Mouse (Mus musculus): ENCODE data around the gene Rerg.

Rerg gene

DNA sequence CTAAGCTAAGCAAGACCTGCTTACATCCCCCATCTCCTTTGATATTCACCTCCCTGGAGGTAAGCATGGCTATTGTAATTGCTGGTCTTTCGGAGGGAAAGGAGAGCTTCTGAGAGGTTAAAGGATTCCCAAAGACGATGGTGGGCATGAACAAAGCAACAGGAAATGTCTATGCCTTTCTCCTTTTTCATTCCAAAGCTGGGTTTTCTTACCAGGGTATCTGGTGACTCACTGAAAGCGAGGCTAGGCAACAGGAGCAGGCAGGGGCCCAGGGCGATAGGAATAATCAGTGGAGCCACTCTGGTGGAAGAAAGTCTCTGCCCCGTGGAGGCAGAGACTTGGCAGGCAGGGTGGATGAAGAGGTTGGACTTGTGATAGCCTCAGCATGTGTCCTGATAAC, at the start of gene Rerg:
TSS of gene Rerg (minus strand) at position 272 of the 400 bp plus-strand sequence.
- DNase-seq (ENCODE audit: extremely low spot score, low spot score), result no peak

DNA sequence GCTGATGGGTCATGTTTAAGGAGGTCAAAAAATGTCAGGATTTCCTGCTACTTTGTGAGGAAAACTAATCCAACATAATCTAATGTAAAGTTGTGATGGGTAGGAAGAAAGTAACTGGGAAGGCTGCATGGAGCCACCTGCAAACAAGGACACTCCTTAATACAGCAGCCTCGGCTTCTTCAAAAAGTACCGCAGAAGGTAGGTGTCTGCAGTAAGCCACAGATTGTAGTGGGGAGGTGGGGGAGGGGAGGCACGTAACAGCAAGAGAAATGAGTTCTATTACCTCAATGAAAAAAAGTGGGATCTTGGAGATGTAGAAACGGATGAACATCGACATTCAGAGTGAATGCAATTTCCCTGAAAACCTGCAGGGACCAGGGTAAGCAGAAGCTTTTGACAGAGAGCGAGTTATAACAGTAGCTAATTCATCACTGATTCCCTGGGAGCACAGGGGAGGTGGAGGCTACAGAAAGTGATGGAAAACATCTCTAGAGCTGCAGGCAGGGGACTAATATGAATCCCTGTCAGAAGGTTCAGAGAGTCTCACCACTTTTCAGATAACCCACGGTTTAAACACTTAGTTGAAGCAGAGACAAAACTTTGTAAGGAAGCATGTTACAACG, 47.7 kb upstream of the Rerg start:
- DNase-seq (ENCODE audit: extremely low spot score, low spot score), result no peak

GRCm38 (mm10) chr6:137211441-137211840, 41.1 kb upstream of the Rerg start:
- no peak for DNase-seq (ENCODE audit: extremely low spot score, low spot score)

DNA sequence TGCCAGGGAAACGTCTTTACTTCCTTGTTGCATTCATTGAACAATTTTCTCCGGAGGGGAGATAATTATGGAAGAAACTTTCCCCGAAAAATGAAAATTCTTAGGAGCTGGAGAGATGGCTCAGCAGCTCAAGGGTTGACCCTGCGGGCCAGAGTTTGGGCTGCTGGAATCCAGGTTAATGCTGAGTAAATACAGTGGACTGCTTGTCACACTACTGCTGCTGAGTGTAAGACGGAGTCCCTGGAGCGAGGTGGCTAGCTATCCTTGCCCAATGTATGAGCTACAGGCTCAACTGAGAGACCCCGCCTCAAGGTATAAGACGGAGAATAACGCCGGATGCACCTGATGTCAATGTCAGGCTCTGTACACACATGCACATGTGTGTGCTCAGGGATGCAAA, 40.7 kb upstream of the Rerg start:
- DNase-seq (ENCODE audit: extremely low spot score, low spot score), result no peak

DNA sequence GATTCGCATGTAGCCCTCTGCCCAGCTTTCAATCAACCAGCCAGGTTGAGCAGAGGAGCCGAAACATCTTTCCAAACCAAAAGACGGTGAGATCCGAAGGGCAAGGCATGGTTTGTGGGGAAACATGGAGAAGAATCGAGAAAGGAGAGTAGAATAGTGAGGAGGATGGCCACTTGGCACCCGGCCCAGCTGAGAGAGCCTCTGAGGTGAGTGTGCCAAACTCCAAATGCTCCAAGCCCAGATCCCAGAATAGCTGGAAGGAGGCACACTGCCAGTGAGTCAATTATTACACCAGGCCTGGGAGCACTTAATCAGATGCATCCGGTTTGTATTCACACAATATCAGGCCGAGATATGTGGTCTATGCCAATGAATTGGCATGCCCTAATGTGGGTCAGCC, 39.7 kb upstream of the Rerg start:
- no peak for DNase-seq (ENCODE audit: extremely low spot score, low spot score)

- no peak for DNase-seq (ENCODE audit: extremely low spot score, low spot score)
These were observed 36.8 kb upstream of the Rerg start for GRCm38 (mm10) chr6:137207126-137207525.

DNA sequence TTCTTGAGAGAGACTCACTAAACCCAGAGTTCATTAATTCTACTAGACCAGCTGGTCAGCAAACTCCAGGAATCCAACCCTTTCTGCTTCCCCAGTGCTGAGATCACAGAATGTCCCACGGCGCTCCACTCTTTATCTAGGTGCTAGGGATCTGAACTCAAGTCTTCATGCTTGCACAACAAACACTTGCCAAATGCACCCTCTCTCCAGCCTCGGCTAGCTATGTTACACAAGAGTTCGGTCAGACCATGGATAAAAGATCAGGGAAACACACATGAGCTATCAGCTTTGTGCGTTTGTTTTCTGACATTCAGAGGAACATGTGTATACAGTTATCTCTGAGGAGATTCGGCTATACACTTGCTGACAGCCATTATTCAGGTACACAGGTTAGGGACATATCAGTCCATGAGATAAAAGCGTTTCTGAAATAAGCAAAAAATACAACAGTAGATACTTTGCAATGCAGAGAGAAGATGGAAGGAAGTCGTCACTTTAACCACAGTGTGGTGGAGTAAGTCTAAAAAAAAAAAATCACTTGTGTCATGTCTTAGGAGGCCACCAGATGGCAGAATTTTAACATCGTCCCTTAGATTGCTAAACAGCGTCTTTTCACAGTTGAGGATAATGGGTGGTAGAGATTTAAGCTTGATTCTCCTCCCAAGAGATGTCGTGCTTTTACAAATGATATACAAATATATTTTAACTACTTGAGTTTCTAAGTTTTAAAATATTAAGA, 35.5 kb upstream of the Rerg start:
- DNase-seq (ENCODE audit: extremely low spot score, low spot score), result no peak

- DNase-seq (ENCODE audit: extremely low spot score, low spot score), result no peak
These were observed 32.4 kb upstream of the Rerg start for GRCm38 (mm10) chr6:137202661-137203060.

DNA sequence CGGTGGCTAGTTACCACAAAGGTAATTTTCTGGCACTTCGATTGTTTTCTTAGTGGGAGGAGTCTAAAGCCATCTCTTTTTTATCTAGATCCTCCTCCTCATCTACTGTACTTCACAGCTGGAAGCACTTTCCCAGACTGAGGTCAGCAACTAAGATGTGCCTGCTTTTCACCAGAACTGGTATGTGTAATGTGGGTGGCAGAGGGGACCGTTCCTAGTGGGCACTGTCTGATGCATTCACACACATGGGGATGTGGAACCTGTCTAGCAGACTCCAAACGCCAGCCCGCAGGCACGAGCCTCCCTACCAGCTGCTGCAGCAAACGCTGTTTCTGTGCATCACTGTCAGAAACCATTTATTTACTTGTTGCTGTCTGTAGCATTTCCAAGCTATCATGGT, 31.3 kb upstream of the Rerg start:
- DNase-seq (ENCODE audit: extremely low spot score, low spot score), result no peak

DNA sequence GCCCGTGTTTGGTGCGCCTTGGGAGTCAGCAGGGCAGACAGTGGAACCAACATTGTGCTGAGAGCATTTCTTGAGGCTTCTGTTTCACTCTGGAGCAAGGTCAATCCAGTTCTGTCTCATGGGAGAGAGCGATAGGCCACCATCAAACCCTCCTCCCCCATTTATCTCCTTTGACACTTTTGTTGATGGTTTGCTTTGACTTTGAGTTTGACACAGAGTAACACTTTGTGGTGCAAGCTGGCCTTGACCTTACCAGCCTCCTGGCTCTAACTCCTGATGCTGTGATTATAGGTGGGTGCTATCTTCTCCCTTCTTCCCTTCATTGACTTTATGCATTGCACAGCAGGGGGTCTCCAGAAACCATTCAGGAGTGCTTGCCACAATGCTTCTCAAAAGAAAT, 30.9 kb upstream of the Rerg start:
- no peak for DNase-seq (ENCODE audit: extremely low spot score, low spot score)

- DNase-seq (ENCODE audit: extremely low spot score, low spot score), result no peak
These were observed 21.8 kb upstream of the Rerg start for GRCm38 (mm10) chr6:137192063-137192462.

GRCm38 (mm10) chr6:137191026-137191425, 20.7 kb upstream of the Rerg start:
- DNase-seq (ENCODE audit: extremely low spot score, low spot score), result no peak

GRCm38 (mm10) chr6:137190577-137190976, 20.3 kb upstream of the Rerg start:
- no peak for DNase-seq (ENCODE audit: extremely low spot score, low spot score)

- DNase-seq (ENCODE audit: extremely low spot score, low spot score), result no peak
These were observed 18.2 kb upstream of the Rerg start for GRCm38 (mm10) chr6:137188375-137188926.

- DNase-seq (ENCODE audit: extremely low spot score, low spot score), result no peak
These were observed 17.1 kb upstream of the Rerg start for GRCm38 (mm10) chr6:137187426-137187825.

DNA sequence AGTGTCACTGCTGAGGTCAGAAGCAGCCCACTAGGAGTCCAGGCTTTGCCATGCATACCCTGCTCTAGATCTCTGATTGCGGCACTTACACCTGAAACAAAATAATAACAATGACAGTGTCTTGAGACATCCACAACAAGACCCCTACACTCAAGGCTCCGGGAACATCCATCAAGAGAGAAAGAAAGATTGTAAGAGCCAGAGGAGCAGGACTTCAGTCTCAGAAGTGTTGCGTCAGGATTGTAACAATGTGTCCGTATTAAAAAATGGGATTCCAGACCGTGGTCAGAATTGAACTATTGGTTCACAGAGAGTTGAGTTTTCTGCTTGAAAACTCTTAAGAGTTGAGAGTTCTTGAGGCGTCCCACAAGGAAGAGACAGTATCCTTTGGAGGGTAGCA, 10.3 kb upstream of the Rerg start:
- DNase-seq (ENCODE audit: extremely low spot score, low spot score), result no peak

GRCm38 (mm10) chr6:137180115-137180514, 9.8 kb upstream of the Rerg start:
- no peak for DNase-seq (ENCODE audit: extremely low spot score, low spot score)

DNA sequence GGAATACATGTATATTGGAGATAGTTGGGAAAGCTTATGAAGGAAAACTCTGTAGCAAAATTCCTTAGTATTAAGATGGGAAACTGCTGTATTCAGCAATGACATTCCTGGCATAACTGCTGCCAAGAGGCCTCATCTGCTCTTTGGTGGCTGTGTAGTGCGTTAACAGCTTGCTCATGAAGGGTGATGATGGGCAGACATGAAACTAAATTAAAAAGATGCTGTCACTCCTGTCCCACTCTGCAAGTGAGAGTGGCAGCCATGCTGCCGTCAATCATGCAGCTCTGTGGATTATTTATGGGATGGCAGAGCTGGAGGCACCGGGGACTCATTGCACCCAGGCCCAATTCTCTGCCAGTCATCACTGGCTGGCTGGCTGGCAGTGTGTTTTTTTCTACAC, 8.7 kb upstream of the Rerg start:
- no peak for DNase-seq (ENCODE audit: extremely low spot score, low spot score)

DNA sequence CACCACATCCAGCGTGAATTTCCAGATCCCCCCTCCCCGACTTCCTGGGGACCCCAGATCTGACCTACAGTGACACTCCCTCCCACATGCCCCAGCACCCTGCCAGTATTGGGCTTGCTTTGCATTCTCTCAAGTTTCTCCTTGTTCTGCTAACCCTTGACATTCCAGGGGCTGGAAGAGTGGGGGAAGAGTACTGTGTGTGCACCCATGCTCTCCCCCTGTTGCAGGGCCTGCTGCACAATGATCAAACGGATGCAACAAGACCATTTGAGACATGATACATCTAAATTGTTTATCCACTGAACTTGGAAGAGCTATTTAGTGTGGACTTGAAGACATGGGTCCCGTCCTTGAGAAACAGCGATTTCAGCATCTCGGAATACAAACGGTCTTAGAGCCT, 349 bp upstream of the Rerg start:
- DNase-seq (ENCODE audit: extremely low spot score, low spot score), result no peak

DNA sequence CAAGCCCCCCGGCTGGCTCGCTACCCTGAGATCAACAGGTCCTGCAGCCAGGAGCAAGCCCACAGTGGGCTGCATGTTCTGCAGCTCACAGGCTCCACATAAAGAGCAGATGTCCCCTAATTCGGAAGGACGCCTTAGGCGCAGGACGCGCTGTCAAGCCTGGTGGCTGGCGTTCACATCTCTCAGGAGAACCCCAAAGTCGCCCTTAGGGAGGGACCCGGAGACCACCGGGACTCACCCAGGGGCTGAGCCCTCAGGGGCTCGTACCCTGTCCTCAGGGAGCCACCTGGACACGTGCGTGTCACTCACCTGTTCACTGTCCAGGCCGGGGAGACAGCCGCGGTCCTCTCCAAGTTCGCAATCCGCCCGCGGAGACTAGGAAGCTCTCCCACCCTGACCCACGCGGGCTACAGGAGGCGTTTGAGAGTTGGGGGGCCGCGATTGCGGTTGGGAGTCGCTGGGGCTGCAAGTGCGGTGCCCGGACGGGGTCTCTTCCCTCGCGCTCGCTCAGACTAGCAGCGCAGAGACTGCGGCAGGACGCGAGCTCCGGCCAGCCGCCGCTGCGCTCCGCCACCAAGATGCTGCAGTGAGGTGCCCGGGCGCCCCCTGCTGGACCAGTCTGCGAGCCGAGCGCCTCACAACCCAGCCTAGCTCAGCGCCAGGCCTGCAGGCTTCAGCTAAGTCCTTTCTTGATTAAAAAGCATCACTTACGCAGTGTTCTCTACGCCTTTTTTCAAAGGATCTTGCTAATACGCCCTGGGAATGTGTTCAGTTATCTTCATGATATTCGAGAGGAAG, 927 bp downstream of the Rerg start:
- DNase-seq (ENCODE audit: extremely low spot score, low spot score), result peak; percentile 93

DNA sequence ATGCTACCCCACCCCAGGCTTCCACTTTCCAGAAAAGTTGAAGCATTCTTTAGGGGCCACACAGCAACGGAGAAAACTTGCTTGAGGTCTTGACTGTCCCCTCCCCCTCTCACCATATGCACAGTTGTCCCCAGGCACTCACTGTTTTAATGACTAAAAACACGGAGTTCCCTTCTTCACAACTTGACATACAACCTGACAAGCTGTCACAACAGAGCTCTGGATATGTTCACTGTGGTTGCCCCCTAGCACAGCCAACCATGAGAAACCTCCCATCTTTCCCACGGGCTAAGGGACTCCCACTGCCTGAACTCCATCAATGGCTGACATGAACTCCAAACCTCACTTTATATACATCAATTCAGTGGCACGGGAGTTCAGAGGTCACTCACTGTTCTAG, 3.5 kb downstream of the Rerg start:
- DNase-seq (ENCODE audit: extremely low spot score, low spot score), result no peak

DNA sequence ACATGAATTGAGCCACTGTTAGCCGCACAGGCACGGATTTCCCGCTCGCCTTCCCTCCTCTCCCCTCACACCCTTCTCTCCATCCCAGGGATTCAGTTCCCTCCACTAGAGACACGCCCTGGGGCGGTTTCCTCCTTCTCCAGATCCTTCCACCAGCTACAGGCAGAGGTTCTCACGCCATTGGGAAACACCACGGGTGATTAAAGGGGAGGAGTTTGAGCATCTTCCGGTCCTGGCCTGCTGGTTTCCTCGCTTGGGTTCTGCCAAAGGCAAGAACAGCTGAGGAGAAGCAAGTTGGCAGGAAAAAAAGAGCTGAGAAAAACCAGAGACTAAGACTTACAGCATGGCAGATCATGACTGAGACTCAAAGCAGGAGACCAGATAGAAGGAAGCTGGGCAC, 6.7 kb downstream of the Rerg start:
- DNase-seq (ENCODE audit: extremely low spot score, low spot score), result no peak
